24 mouse cellular contexts compared by ENCODE assay signal in genomic region chr5:17830536-17830935, GRCm38 (mm10). TPM values are rescaled to one million over a fixed set of nuclear protein-coding genes. Genes with fewer than 3 reads are reported as not detected.
DNase-seq lines count a peak whose midpoint lies in the region; ATAC-seq and TF ChIP-seq lines count a peak whose summit lies in the region.
"Had no signal": no experiment of that assay in that cellular context is flagged by ENCODE, and none has a peak within 500 bp of the region (broad histone marks: within the 10 kb centered on the region; RNA-seq: fewer than 3 reads in every experiment).

No protein-coding gene starts in this region.

- TF ChIP-seq EP300 in heart, postnatal 0 days (IDR thresholded peaks at IDR 0.05; ENCODE audit: low read depth), result no peak
- TF ChIP-seq EP300 in lung, postnatal 0 days (IDR thresholded peaks at IDR 0.05), result no peak
- no peak for TF ChIP-seq EP300 in stomach, postnatal 0 days (optimal IDR thresholded peaks at IDR 0.05)

- no peak for TF ChIP-seq CTCF in heart, postnatal 0 days (IDR thresholded peaks at IDR 0.05; ENCODE audit: low read depth)
- TF ChIP-seq CTCF in lung, postnatal 0 days (IDR thresholded peaks at IDR 0.05), result no peak
- TF ChIP-seq CTCF in stomach, postnatal 0 days (IDR thresholded peaks at IDR 0.05; ENCODE audit: low read depth), result no peak

- intact Hi-C loops in heart, postnatal 36 days (cut with DNase I), result loop anchor here (5.0 kb wide), 1 partner anchor 207 kb away; no protein-coding TSS in a partner anchor

- peaks cover 19% of the 10 kb centered on the region for H3K36me3 ChIP-seq in heart, postnatal 0 days (replicated peaks; ENCODE audit: control insufficient read depth, insufficient read depth, low read length)
- H3K36me3 ChIP-seq in lung, postnatal 0 days (ENCODE audit: insufficient read depth, low read length), result no peaks in the 10 kb centered on the region
- no peaks in the 10 kb centered on the region for H3K36me3 ChIP-seq in stomach, postnatal 0 days (ENCODE audit: control insufficient read depth, insufficient read depth, low read length)
- no peaks in the 10 kb centered on the region for H3K36me3 ChIP-seq in forebrain, embryonic 15.5 days
- H3K36me3 ChIP-seq: hindbrain, embryonic 15.5 days; limb, embryonic 12.5 days had no signal

- H3K4me1 ChIP-seq in heart, postnatal 0 days (ENCODE audit: control insufficient read depth, insufficient read depth), result 0 out of 2 replicates have a peak, but pooled peaks cover 8% of the 10 kb centered on the region
- 0 out of 2 replicates have a peak, but pooled peaks cover 3% of the 10 kb centered on the region for H3K4me1 ChIP-seq in lung, postnatal 0 days (ENCODE audit: insufficient read depth, low read depth, low read length)
- H3K4me1 ChIP-seq in stomach, postnatal 0 days (replicated peaks; ENCODE audit: control insufficient read depth, insufficient read depth), result no peaks in the 10 kb centered on the region
- H3K4me1 ChIP-seq in forebrain, embryonic 15.5 days, result no peaks in the 10 kb centered on the region
- H3K4me1 ChIP-seq: hindbrain, embryonic 15.5 days; limb, embryonic 12.5 days had no signal

- no peak overlapping the region for H3K9ac ChIP-seq in heart, postnatal 0 days (replicated peaks; ENCODE audit: low read depth, low read length)
- no peak overlapping the region; the same call in 1 of the 2 replicates for H3K9ac ChIP-seq in lung, postnatal 0 days (replicated peaks; ENCODE audit: low read depth)
- H3K9ac ChIP-seq in stomach, postnatal 0 days (ENCODE audit: low read length), result no peak overlapping the region
- H3K9ac ChIP-seq in forebrain, embryonic 15.5 days (replicated peaks), result no peak overlapping the region
- H3K9ac ChIP-seq: forebrain, postnatal 0 days; hindbrain, embryonic 15.5 days; limb, embryonic 12.5 days had no signal

- WGBS in heart, postnatal 0 days, result 48% methylated on average over 2 of the region's 2 CpGs
- 32% methylated on average over 2 of the region's 2 CpGs for WGBS in lung, postnatal 0 days
- 35% methylated on average over 2 of the region's 2 CpGs for WGBS in stomach, postnatal 0 days
- WGBS in forebrain, embryonic 15.5 days, result 38% methylated on average over 2 of the region's 2 CpGs

- no peak for DNase-seq in heart, postnatal 0 days (ENCODE audit: low spot score)
- no peak for DNase-seq in heart, postnatal 36 days
- peak; percentile 54 for DNase-seq in lung, postnatal 0 days (ENCODE audit: low spot score)
- DNase-seq in lung, postnatal 36 days, result no peak
- no peak for DNase-seq in stomach, postnatal 0 days (ENCODE audit: low spot score)
- DNase-seq: adrenal gland, postnatal 25 days; B cell, adult 2 months; cerebellum, postnatal 14 days; forebrain, postnatal 0 days; gastrocnemius, postnatal 10 days; heart, adult 18-20 months; heart, postnatal 14 days; kidney, adult 8-10 months; kidney, postnatal 25 days; layer of hippocampus, adult 9-11 months; retina, postnatal 1 day; thymus, adult 2 months had no signal

- H3K27me3 ChIP-seq in heart, postnatal 0 days (ENCODE audit: control insufficient read depth, insufficient read depth, low read length), result no peaks in the 10 kb centered on the region
- no peaks in the 10 kb centered on the region for H3K27me3 ChIP-seq in lung, postnatal 0 days (replicated peaks; ENCODE audit: insufficient read depth, low read length)
- H3K27me3 ChIP-seq in stomach, postnatal 0 days (ENCODE audit: control insufficient read depth, insufficient read depth, low read length), result no peaks in the 10 kb centered on the region
- no peaks in the 10 kb centered on the region for H3K27me3 ChIP-seq in forebrain, embryonic 15.5 days
- H3K27me3 ChIP-seq: hindbrain, embryonic 15.5 days; limb, embryonic 12.5 days had no signal

- H3K9me3 ChIP-seq in heart, postnatal 0 days (replicated peaks; ENCODE audit: control insufficient read depth, low read length), result peaks cover 5% of the 10 kb centered on the region; the same call in 1 of the 2 replicates
- no peaks in the 10 kb centered on the region for H3K9me3 ChIP-seq in lung, postnatal 0 days (ENCODE audit: low read length)
- no peaks in the 10 kb centered on the region for H3K9me3 ChIP-seq in stomach, postnatal 0 days (ENCODE audit: control insufficient read depth, low read length)
- H3K9me3 ChIP-seq in forebrain, embryonic 15.5 days, result no peaks in the 10 kb centered on the region
- H3K9me3 ChIP-seq: hindbrain, embryonic 15.5 days; limb, embryonic 12.5 days had no signal

- peak overlapping the region; percentile 47 for H3K4me2 ChIP-seq in heart, postnatal 0 days (ENCODE audit: low read depth, low read length)
- no peak overlapping the region; the same call in 1 of the 2 replicates for H3K4me2 ChIP-seq in lung, postnatal 0 days (replicated peaks; ENCODE audit: low read depth, low read length)
- H3K4me2 ChIP-seq in stomach, postnatal 0 days (replicated peaks; ENCODE audit: low read depth), result no peak overlapping the region; the same call in 1 of the 2 replicates
- no peak overlapping the region for H3K4me2 ChIP-seq in forebrain, embryonic 15.5 days (replicated peaks)
- H3K4me2 ChIP-seq: hindbrain, embryonic 15.5 days; limb, embryonic 12.5 days had no signal

- no peak overlapping the region for H3K4me3 ChIP-seq in heart, postnatal 0 days (ENCODE audit: low read depth, low read length)
- no peak overlapping the region for H3K4me3 ChIP-seq in lung, postnatal 0 days (ENCODE audit: low read depth, low read length)
- no peak overlapping the region for H3K4me3 ChIP-seq in stomach, postnatal 0 days (ENCODE audit: low read depth, low read length)
- H3K4me3 ChIP-seq in forebrain, embryonic 15.5 days, result no peak overlapping the region
- H3K4me3 ChIP-seq: hindbrain, embryonic 15.5 days; limb, embryonic 12.5 days had no signal

- peak overlapping the region; percentile 55 for H3K27ac ChIP-seq in heart, postnatal 0 days (ENCODE audit: low read depth)
- H3K27ac ChIP-seq in lung, postnatal 0 days (ENCODE audit: low read length), result peak overlapping the region; percentile 22; the same call in 1 of the 2 replicates
- H3K27ac ChIP-seq in stomach, postnatal 0 days (replicated peaks), result 0 out of 2 replicates have a peak overlapping the region, but pooled peaks have one; percentile 18
- no peak overlapping the region for H3K27ac ChIP-seq in forebrain, embryonic 15.5 days (replicated peaks)
- H3K27ac ChIP-seq: hindbrain, embryonic 15.5 days; limb, embryonic 12.5 days had no signal

- ATAC-seq in heart, postnatal 0 days (ENCODE audit: insufficient read depth, low read depth), result no peak
- peak; percentile 26; the same call in 1 of the 2 replicates for ATAC-seq in lung, postnatal 0 days
- ATAC-seq in common myeloid progenitor, adult 5-6 weeks (replicated peaks; ENCODE audit: low read depth, poor library complexity, severe bottlenecking), result peak; percentile 26; the same call in 1 of the 2 replicates
- ATAC-seq in stomach, postnatal 0 days (ENCODE audit: low FRiP score, low TSS enrichment), result no peak
- no peak for ATAC-seq in forebrain, embryonic 15.5 days (replicated peaks)
- ATAC-seq: activated CD4-positive, CD25-positive, alpha-beta regulatory T cell, adult 4 months; forebrain, postnatal 0 days; midbrain, embryonic 16.5 days; Patski had no signal

RNA-seq across cellular contexts. Expression of gene Cd36, which starts 58.1 kb away (rescaled TPM):
- 373 and 526 TPM in 2 replicates for total RNA-seq in heart, postnatal 0 days (2014; rRNA removed; ENCODE audit: low replicate concordance)
- 601 and 603 TPM in 2 replicates for polyA plus RNA-seq in heart, postnatal 0 days (2015; fragmentation: Nextera tagmentation; extraction: Ambion mirVana)
- total RNA-seq in heart, postnatal 36 days (2021), result 1,000 to 10,000 TPM; 1,925 to 2,084 TPM
- 448 and 458 TPM in 2 replicates for polyA plus RNA-seq in lung, postnatal 0 days (2015; fragmentation: Nextera tagmentation; extraction: Ambion mirVana)
- 0.44 and 2.6 TPM in 2 replicates for total RNA-seq in common myeloid progenitor, adult 5-6 weeks (2017)
- 28.2 and 35.9 TPM in 2 replicates for polyA plus RNA-seq in stomach, postnatal 0 days (2015; fragmentation: Nextera tagmentation; extraction: Ambion mirVana)
- polyA plus RNA-seq in forebrain, embryonic 15.5 days (2015; fragmentation: Nextera tagmentation; extraction: Ambion mirVana), result 0.66 and 0.96 TPM in 2 replicates

Comparison
In these comparisons a context has a peak if more than half of its experiments do, and no peak if none do; other contexts are left out.
1. ATAC-seq: peak in lung, postnatal 0 days (single experiment) and common myeloid progenitor, adult 5-6 weeks (single experiment); none in heart, postnatal 0 days (single experiment), stomach, postnatal 0 days (single experiment) and forebrain, embryonic 15.5 days (single experiment).
2. RNA of gene Cd36, which starts 58.1 kb away (polyA plus RNA-seq): 601 to 603 TPM in heart, postnatal 0 days, 448 to 458 TPM in lung, postnatal 0 days and 28.2 to 35.9 TPM in stomach, postnatal 0 days; 0.66 to 0.96 TPM in forebrain, embryonic 15.5 days; every median in the first group is over 10 times any median in the second.